Mouse (Mus musculus) right cerebral cortex, adult 2 months (tissue): ENCODE results near the gene Prss38.

Source experiments
- DNase-seq, 2 experiments: peaks; one replicate each; pipeline ENCODE4 v3.0.0; 2021 to 2022; ENCODE audit warnings: low spot score in 2 of 2

Gene Prss38

GRCm38 (mm10) chr11:59327625-59328024, 47.8 kb downstream of the Prss38 start:
- no peak for DNase-seq

- no peak for DNase-seq
Observed at GRCm38 (mm10) chr11:59324777-59325176, 50.7 kb downstream of the Prss38 start.

GRCm38 (mm10) chr11:59322988-59323387, 52.5 kb downstream of the Prss38 start:
- no peak for DNase-seq
